Mouse (Mus musculus) stomach, adult 2 months (tissue): ENCODE data around the gene Olfr979. TPM values are rescaled to one million over a fixed set of nuclear protein-coding genes. Genes with fewer than 3 reads are reported as not detected.

Experiments used
- polyA plus RNA-seq: library from polyadenylated mRNA; depleted of rRNA; stranded (reverse); fragments of >200 nt; gene quantifications from 2 replicates; pipeline ENCODE4 v1.2.3, GENCODE M21; 2012; rRNA removed

Gene Olfr979
- polyA plus RNA-seq, result not detected in 2 replicates

DNA sequence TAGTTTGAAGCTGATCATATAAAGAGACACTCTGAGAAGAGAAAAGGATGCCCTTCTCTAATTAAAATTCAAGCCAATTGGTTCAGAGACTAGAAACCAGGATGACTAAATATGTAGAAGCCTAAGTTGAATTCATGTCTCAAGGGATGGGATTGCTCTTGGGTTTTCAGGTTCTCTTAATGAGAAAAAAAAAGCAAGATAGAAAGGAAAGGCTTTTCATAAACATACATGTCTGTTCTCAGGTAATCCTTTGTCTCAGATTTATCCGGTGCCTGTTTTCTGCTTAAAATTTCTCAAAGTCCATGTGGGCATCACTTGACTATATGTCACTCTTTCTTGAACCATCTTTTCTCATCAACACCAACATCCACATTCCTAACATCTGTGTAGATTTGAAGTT is at the start of gene Olfr979:
Gene Olfr979 (minus strand): TSS at position 101 of the 400 bp plus-strand sequence.

GRCm38 (mm10) chr9:40021164-40021563 is 17.9 kb upstream of the Olfr979 start, which contains the start of gene Olfr981:
TSS of gene Olfr981 (plus strand) at chr9:40021464.

DNA sequence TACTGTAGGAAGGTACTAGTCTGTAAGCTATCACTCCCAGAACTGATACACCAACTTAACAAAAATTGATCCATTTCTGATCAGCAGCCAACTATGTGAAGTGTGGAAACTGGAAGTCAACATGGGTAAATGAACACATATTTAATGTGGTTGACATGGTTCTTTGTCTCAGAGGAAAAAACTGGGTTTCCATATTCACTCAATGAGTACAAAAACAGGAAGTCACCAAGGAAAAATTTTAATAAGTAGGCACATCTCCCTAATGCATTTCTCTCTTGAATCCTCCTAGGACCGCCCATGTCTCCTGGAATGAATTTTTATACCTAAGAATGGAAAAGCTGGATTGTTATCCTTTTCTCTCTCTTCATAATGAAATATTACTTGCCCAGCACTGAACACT is 6.2 kb upstream of the Olfr979 start, which contains the start of gene Olfr980:
Gene Olfr980 (minus strand): TSS at position 101 of the 400 bp plus-strand sequence.

DNA sequence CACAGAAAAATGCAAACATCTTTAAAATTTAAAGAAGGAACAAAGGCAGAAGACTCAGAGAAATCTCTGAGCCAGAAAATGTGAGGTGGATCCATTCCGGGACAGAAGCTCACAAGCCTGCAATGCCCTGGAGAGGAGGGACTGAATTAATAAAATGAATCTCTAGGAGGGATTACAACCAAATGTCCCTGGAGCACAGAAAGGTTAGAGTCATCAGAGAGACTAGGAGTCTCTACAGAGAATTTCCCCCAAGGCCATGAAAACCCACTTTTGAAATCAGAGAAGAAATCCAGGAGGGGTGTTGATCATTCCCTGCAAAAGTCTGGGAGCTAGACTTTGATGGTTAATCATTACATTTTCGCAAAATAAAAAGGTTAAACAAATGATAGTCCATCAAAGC is 11.5 kb downstream of the Olfr979 start, which contains the start of gene Olfr978:
Gene Olfr978 (plus strand): TSS at position 301 of the 400 bp plus-strand sequence.

DNA sequence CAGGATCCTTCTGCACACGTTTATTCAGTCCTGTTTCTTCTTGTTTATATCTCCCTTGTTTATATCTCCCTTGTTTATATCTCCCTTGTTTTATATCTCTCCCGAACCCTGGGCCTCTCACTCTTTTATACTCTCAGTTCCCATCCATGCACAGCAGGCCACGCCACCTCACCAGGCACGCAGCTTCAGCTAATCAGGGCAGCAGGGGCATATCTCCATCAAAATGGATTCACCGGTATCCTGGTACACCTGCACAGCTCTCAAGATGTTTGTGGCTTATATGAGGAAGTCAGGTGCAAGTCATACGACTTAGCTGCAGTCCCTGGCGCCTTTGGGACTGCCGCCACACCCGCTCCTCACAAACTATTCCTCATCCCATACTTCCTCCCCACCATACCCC is 42.2 kb downstream of the Olfr979 start, which contains the start of gene Olfr976:
Gene Olfr976 (minus strand): TSS at position 101 of the 400 bp plus-strand sequence.

GRCm38 (mm10) chr9:39951946-39952345 is 51.3 kb downstream of the Olfr979 start, which contains the start of gene Olfr975:
TSS of gene Olfr975 (minus strand) at chr9:39952046.

Other genes starting within 250 kb of the Olfr979 start
- not detected in 2 replicates for gene Olfr968, start 220.2 kb downstream of the Olfr979 start, polyA plus RNA-seq
- not detected in 2 replicates for gene Olfr969, start 212.5 kb downstream of the Olfr979 start, polyA plus RNA-seq
- gene Olfr970, start 194.6 kb downstream of the Olfr979 start, polyA plus RNA-seq, result not detected in 2 replicates
- not detected in 2 replicates for gene Olfr971, start 166.6 kb downstream of the Olfr979 start, polyA plus RNA-seq
- not detected in 2 replicates for gene Olfr972, start 137.0 kb downstream of the Olfr979 start, polyA plus RNA-seq
- not detected in 2 replicates for gene Olfr229, start 96.1 kb downstream of the Olfr979 start, polyA plus RNA-seq
- gene Olfr974, start 66.0 kb downstream of the Olfr979 start, polyA plus RNA-seq, result not detected in 2 replicates
- 0.04 TPM in 1 of 2 replicates, not detected in the other for gene Olfr975, start 51.4 kb downstream of the Olfr979 start, polyA plus RNA-seq
- not detected in 2 replicates for gene Olfr976, start 42.3 kb downstream of the Olfr979 start, polyA plus RNA-seq
- not detected in 2 replicates for gene Olfr978, start 11.4 kb downstream of the Olfr979 start, polyA plus RNA-seq
- not detected in 2 replicates for gene Olfr980, start 6.1 kb upstream of the Olfr979 start, polyA plus RNA-seq
- not detected in 2 replicates for gene Olfr981, start 18.0 kb upstream of the Olfr979 start, polyA plus RNA-seq
- gene Olfr982, start 70.4 kb upstream of the Olfr979 start, polyA plus RNA-seq, result not detected in 2 replicates
- not detected in 2 replicates for gene Olfr983, start 90.1 kb upstream of the Olfr979 start, polyA plus RNA-seq
- gene Olfr984, start 110.7 kb upstream of the Olfr979 start, polyA plus RNA-seq, result not detected in 2 replicates
- gene Olfr985, start 126.7 kb upstream of the Olfr979 start, polyA plus RNA-seq, result not detected in 2 replicates
- not detected in 2 replicates for gene Tmem225, start 144.7 kb upstream of the Olfr979 start, polyA plus RNA-seq
- gene Olfr986, start 177.5 kb upstream of the Olfr979 start, polyA plus RNA-seq, result not detected in 2 replicates
- 0.09 and 0.30 TPM in 2 replicates for gene Zfp202, start 188.9 kb upstream of the Olfr979 start, polyA plus RNA-seq